Mouse (Mus musculus): ENCODE measurements around the gene Arnt.

DNA sequence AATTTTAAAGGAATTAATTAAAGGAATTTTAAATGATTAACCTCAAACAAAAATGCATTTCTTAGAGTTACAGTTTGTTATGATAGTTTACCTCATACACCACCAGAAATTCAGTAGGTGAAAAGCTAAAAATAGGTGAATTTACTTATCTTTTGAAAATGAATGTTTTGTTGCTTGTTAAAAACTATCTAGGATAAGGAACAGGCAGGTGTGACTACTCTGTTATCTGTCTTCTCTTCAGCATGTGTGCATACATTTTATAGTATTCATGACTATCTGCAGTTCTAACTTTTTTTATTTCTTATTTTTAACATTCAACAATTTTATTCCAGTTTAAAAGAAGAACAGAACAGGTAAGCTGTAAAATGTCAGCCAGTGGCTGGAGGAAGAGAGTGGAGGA lies 29.7 kb downstream of the Arnt start:
- no peak for TF ChIP-seq POLR2A (IDR thresholded peaks at IDR 0.05; ENCODE audit: borderline replicate concordance, extremely low read depth, low read depth, low read length)
- TF ChIP-seq CTCF (IDR thresholded peaks at IDR 0.05; ENCODE audit: insufficient read depth, low read length) = no peak
